Mouse (Mus musculus) G1E-ER4 (cell line): ENCODE results near the gene Tpgs1. TPM values are rescaled to one million over a fixed set of nuclear protein-coding genes. Genes with fewer than 3 reads are reported as not detected.

Experiments
- GATA1 ChIP-seq: IDR thresholded peaks from one replicate; pipeline ENCODE4 v1.8.0; 2012; ENCODE audit warnings: low read length, inconsistent platforms
- polyA plus RNA-seq: library from polyadenylated mRNA; stranded (reverse); fragments of >175 nt; gene quantifications from 2 replicates; pipeline ENCODE4 v1.2.3, GENCODE M21; 2012

Tpgs1 gene
- polyA plus RNA-seq, 1 experiment: 126 TPM

GRCm38 (mm10) chr10:79695231-79696128, 26.3 kb downstream of the Tpgs1 start:
- no peak for TF ChIP-seq GATA1

GRCm38 (mm10) chr10:79696129-79696651, 27.0 kb downstream of the Tpgs1 start:
- no peak for TF ChIP-seq GATA1

- TF ChIP-seq GATA1: no peak
These were observed 28.7 kb downstream of the Tpgs1 start for GRCm38 (mm10) chr10:79697916-79698315.

GRCm38 (mm10) chr10:79698459-79698858, 29.3 kb downstream of the Tpgs1 start:
- TF ChIP-seq GATA1: no peak

DNA sequence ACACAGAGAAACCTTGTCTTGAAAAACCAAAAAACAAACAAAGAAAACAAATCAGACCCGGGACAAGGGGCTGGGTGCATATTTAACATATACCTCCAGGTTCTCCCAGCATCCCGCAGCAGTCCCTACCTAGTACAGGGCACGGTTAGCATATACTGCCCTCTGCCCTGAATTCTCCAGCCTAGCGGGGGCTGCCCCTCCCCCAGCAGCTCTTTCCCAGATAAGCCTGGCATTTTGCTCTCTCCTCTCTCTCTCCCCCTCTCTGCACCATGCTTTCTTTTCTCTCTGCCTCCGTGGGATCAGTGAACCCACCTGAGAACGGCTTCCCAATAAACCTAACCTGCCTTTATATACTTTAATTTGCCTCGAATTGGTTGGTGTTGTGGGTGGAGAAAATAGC, 31.5 kb downstream of the Tpgs1 start:
- TF ChIP-seq GATA1: no peak

GRCm38 (mm10) chr10:79701443-79702129, 32.4 kb downstream of the Tpgs1 start:
- TF ChIP-seq GATA1: no peak

DNA sequence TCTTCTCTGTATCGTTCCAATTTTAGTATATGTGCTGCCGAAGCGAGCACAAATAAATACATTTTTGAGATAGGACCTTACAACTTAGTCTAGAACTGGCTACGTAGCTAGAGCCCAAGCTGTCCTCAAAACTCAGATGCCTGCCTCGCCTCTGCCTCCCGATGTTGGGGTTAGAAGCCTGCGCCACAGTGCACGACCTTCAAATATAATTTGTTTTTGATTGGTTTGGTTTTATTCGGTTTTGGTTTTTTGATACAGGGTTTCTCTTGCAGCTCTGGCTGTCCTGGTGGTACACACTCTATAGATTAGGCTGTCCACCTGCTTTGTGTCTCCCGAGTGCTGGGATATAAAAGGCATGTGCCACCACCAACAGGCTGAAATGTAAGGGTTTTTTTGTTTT, 34.4 kb downstream of the Tpgs1 start:
- no peak for TF ChIP-seq GATA1

DNA sequence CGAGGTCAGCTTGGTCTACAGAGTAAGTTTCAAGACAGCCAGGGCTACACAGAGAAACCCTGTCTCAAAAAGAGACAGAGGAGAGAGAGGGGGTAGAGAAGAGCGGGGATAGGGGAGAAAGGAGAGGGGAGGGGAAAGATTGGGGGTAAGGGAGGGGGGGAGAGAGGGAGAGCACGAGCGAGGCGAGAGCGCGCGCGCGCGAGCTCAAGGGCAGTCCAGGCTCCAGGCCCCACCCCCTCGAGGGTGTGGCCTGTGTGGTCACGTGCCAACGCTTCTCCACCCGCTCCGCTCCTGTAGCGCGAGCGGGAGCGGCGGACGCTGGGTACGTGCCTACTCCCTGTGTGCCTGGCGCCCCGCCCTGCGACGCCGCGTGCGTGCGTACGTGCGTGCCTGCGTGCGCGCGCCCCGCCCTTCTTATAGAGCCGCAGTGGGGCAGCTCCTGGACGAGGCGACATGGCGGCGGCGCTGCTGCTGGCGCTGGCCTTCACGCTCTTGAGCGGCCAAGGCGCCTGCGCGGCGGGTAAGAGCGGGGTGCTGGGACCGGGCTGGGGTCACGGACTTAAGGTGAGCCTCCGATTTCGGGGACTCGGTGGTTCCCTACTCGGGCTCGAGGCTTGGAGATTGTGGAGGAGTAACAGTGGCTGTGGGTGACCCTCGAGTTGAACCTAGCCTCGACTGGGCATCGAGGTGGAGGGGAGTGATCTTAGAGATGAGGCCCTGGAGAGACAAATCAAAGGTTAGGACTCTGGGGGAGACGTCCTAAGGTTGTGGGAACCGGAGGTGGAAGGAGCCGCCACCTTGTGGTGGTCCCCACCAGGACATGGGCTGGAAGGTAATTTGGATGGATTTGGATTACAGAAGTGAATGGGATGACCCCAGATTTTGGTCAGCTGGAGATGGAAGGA, 35.1 kb downstream of the Tpgs1 start, which contains the start of gene Bsg:
Gene Bsg (plus strand): TSS at position 427 of the 905 bp plus-strand sequence.
- TF ChIP-seq GATA1: no peak

- no peak for TF ChIP-seq GATA1
These were observed 35.8 kb downstream of the Tpgs1 start for GRCm38 (mm10) chr10:79704970-79705360.

GRCm38 (mm10) chr10:79705951-79706350, 36.8 kb downstream of the Tpgs1 start:
- no peak for TF ChIP-seq GATA1

GRCm38 (mm10) chr10:79706406-79707094, 37.4 kb downstream of the Tpgs1 start:
- no peak for TF ChIP-seq GATA1

- no peak for TF ChIP-seq GATA1
These were observed 38.0 kb downstream of the Tpgs1 start for GRCm38 (mm10) chr10:79707162-79707561.

- no peak for TF ChIP-seq GATA1
These were observed 38.6 kb downstream of the Tpgs1 start for GRCm38 (mm10) chr10:79707759-79708158.

GRCm38 (mm10) chr10:79708668-79709067, 39.5 kb downstream of the Tpgs1 start:
- TF ChIP-seq GATA1: no peak

DNA sequence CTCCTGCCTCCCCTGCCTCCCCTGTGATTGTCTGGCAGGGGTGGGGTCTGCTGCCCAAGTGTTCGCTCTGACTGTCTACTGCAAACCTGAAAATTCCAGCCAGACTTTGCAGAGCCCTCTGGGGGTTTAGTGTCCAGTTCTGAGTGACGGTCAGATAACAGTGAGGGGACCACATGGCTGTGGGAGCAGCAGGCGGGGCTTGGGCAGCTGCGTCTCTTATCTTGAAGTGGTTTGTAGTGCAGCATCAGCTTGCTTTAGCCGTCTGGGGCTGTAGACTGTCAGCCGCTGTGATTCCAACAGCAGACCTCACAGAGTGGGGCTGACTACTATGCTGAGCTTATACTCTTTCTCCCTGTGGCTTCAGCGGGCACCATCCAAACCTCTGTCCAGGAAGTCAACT, 40.1 kb downstream of the Tpgs1 start:
- no peak for TF ChIP-seq GATA1
